Mouse (Mus musculus): ENCODE measurements around the gene Hoxc9.

- no peak for TF ChIP-seq POLR2A (IDR thresholded peaks at IDR 0.05; ENCODE audit: control insufficient read depth, low read depth, low read length)
- TF ChIP-seq CTCF (IDR thresholded peaks at IDR 0.05; ENCODE audit: control insufficient read depth, insufficient read depth, insufficient replicate concordance, low read depth, low read length): no peak
Measured at GRCm38 (mm10) chr15:102980352-102980751, 4.1 kb downstream of the Hoxc9 start.

All from testis, adult 2 months (tissue).